Mouse (Mus musculus) embryonic fibroblast, embryonic 13.5 days (primary cell): Measurements from ENCODE around the gene Soat2.

ENCODE experiments used
- CTCF ChIP-seq: IDR thresholded peaks from 2 replicates; pipeline ENCODE4 v1.5.1; 2011; ENCODE audit warnings: mild to moderate bottlenecking, control low read depth, low read length, moderate library complexity, borderline replicate concordance; ENCODE audit not compliant: insufficient read depth
- POLR2A ChIP-seq: IDR thresholded peaks from 2 replicates; pipeline ENCODE4 v1.6.1; 2011; ENCODE audit warnings: low read depth, mild to moderate bottlenecking, control low read depth, low read length, moderate library complexity

DNA sequence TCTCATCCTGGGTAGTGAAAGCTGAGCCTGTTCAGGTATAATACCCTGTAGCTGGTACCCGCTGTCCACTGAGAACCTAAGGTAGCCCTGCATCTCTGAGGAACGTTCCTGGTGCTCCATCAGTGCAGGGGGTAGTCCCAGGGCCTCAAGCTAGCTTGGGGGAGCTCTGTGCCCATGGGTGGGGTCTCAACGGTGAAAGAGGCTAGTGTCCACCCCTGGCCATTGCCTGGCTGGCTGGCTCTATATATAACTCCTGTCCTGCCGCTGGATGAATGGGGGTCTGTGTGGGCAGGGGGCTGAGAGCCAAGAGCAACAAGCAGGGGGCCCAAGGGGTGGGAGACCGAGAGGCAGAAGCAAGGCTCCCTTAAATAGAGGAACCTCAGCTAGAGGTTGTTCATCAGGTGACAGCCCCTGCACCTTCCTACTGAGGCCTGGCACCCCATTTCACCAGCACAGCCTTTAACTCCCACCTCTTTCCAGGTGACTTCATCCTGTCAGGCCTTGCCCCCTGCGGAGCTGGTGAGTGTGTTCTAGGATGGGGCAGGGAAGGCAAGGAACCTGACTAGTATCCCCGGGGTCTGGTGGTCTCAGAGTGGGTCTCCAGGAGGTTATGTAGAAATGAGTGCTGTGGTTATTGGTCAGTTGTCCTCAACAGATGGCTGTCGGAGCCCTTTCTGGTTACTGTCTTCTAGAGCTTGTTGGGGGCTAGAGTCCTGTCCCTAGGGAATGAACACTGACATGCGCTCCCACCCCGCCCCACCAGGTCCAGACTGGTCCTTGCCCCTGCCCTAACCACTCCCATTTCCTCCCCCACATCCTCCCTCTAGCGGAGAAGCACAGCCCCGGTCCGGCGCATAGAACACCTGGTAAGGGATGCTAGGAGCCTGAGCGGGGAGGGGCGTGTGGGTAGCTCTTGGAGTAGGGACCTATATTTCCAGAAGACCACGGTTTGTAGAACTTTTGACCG lies 44.3 kb upstream of the Soat2 start:
- TF ChIP-seq POLR2A = no peak
- TF ChIP-seq CTCF = no peak
